Mouse (Mus musculus) MEL (cell line): Measurements from ENCODE around the gene Pip5k1a.

Experiments used
- BHLHE40 ChIP-seq: IDR thresholded peaks from 2 replicates; pipeline ENCODE4 v1.6.1; 2012; ENCODE audit warnings: low read depth, mild to moderate bottlenecking, inconsistent platforms, low read length, improper control_type of control experiment, borderline replicate concordance
- CTCF ChIP-seq, 3 experiments: IDR thresholded peaks in 2 of 3; conservative IDR thresholded peaks in 1 of 3; 2 replicates each; pipeline ENCODE4 v1.5.1; 2011 to 2012; ENCODE audit warnings: low read length in 3 of 3, low read depth in 2 of 3, mild to moderate bottlenecking in 2 of 3, improper control_type of control experiment in 1 of 3, inconsistent platforms in 1 of 3, mixed read lengths in 1 of 3, moderate library complexity in 1 of 3; ENCODE audit not compliant: control insufficient read depth in 1 of 3, insufficient read depth in 1 of 3, poor library complexity in 1 of 3, severe bottlenecking in 1 of 3
- ELF1 ChIP-seq: IDR thresholded peaks from 2 replicates; pipeline ENCODE4 v1.6.1; 2014; ENCODE audit warnings: low read depth, mild to moderate bottlenecking, inconsistent platforms, low read length, improper control_type of control experiment, moderate library complexity
- EP300 ChIP-seq, 2 experiments: IDR thresholded peaks; 2 replicates each; pipeline ENCODE4 v1.6.1; 2011; ENCODE audit warnings: improper control_type of control experiment in 2 of 2, low read length in 2 of 2, low read depth in 1 of 2, mild to moderate bottlenecking in 1 of 2
- GATA1 ChIP-seq: IDR thresholded peaks from 2 replicates; pipeline ENCODE4 v1.6.1; 2011; ENCODE audit warnings: low read depth, low read length, improper control_type of control experiment
- HCFC1 ChIP-seq: IDR thresholded peaks from 2 replicates; pipeline ENCODE4 v1.6.1; 2012; ENCODE audit warnings: low read depth, mild to moderate bottlenecking, inconsistent platforms, low read length, improper control_type of control experiment, moderate library complexity
- MAX ChIP-seq: IDR thresholded peaks from 2 replicates; pipeline ENCODE4 v1.6.1; 2011; ENCODE audit warnings: low read length, improper control_type of control experiment
- MEF2A ChIP-seq: IDR thresholded peaks from 2 replicates; pipeline ENCODE4 v1.6.1; 2014; ENCODE audit warnings: low read depth, mild to moderate bottlenecking, inconsistent platforms, low read length, improper control_type of control experiment; ENCODE audit not compliant: poor library complexity, insufficient replicate concordance, severe bottlenecking; ENCODE audit errors: extremely low read depth
- MYC ChIP-seq: IDR thresholded peaks from 2 replicates; pipeline ENCODE4 v1.6.1; 2011; ENCODE audit warnings: low read depth, mild to moderate bottlenecking, low read length, improper control_type of control experiment, moderate library complexity
- POLR2A ChIP-seq, 2 experiments: IDR thresholded peaks; 2 replicates each; pipeline ENCODE4 v1.6.1; 2011 to 2012; ENCODE audit warnings: low read length in 2 of 2, mild to moderate bottlenecking in 2 of 2, control low read depth in 1 of 2, improper control_type of control experiment in 1 of 2, low read depth in 1 of 2, moderate library complexity in 1 of 2; ENCODE audit not compliant: control insufficient read depth in 1 of 2, insufficient read depth in 1 of 2, poor library complexity in 1 of 2
- POLR2AphosphoS2 ChIP-seq: IDR thresholded peaks from 2 replicates; pipeline ENCODE4 v1.6.1; 2011; ENCODE audit warnings: low read length, improper control_type of control experiment
- TCF12 ChIP-seq: IDR thresholded peaks from 2 replicates; pipeline ENCODE4 v1.6.1; 2014; ENCODE audit warnings: low read depth, mild to moderate bottlenecking, inconsistent platforms, low read length, improper control_type of control experiment, moderate library complexity
- ZC3H11A ChIP-seq: IDR thresholded peaks from 2 replicates; pipeline ENCODE4 v1.6.1; 2012; ENCODE audit warnings: low read depth, mild to moderate bottlenecking, inconsistent platforms, low read length, improper control_type of control experiment
- ZNF384 ChIP-seq: IDR thresholded peaks from 2 replicates; pipeline ENCODE4 v1.6.1; 2012; ENCODE audit warnings: low read depth, mild to moderate bottlenecking, inconsistent platforms, low read length, improper control_type of control experiment

GRCm38 (mm10) chr3:95135433-95136052 lies 28.8 kb upstream of the Pip5k1a start:
- TF ChIP-seq CTCF (IDR thresholded peaks at IDR 0.05 in 2 of 3, conservative IDR thresholded peaks at IDR 0.05 in 1 of 3; ENCODE audit: control insufficient read depth in 1 of 3, insufficient read depth in 1 of 3, low read depth in 2 of 3, low read length in 3 of 3, poor library complexity in 1 of 3, severe bottlenecking in 1 of 3) (no peak), EP300 (IDR thresholded peaks at IDR 0.05; ENCODE audit: low read depth in 1 of 2, low read length in 2 of 2) (peak; percentile 62 to 79), MYC (peak; percentile 72; the same call in 1 of the 2 replicates), ZNF384 (no peak), MAX (peak; percentile 63; the same call in 1 of the 2 replicates), TCF12 (peak; percentile 85), HCFC1 (no peak; the same call in none of the 2 replicates), MEF2A (no peak), ZC3H11A (no peak), POLR2A (IDR thresholded peaks at IDR 0.05; ENCODE audit: control insufficient read depth in 1 of 2, insufficient read depth in 1 of 2, low read depth in 1 of 2, low read length in 2 of 2, poor library complexity in 1 of 2) (peak in 1 of 2 experiments; percentile 41; a peak in 1 of 4 replicates), ELF1 (peak; percentile 68), BHLHE40 (no peak), POLR2AphosphoS2 (no peak; the same call in 1 of the 2 replicates), GATA1 (peak; percentile 68; the same call in 1 of the 2 replicates)
